Mouse (Mus musculus): ENCODE data around the gene Gm17535. TPM values are rescaled to one million over a fixed set of nuclear protein-coding genes. Genes with fewer than 3 reads are reported as not detected.
"Not testable (repeated sequence)": the region's sequence is repeated elsewhere in the genome, so short reads cannot be mapped to it uniquely, and the experiment has no call there.

The Gm17535 gene
- polyA plus RNA-seq, 1 experiment from 2014 or later: not detected

- H3K4me2 ChIP-seq (ENCODE audit: low read length); H3K27ac ChIP-seq (ENCODE audit: low read length); H3K36me3 ChIP-seq (ENCODE audit: control insufficient read depth, insufficient read depth); H3K4me1 ChIP-seq (replicated peaks; ENCODE audit: control insufficient read depth, insufficient read depth, low read length); ATAC-seq; H3K27me3 ChIP-seq (replicated peaks; ENCODE audit: control insufficient read depth, insufficient read depth, low read length); H3K4me3 ChIP-seq (replicated peaks; ENCODE audit: low read length); H3K9ac ChIP-seq (replicated peaks; ENCODE audit: low read depth, low read length); H3K9me3 ChIP-seq (ENCODE audit: control insufficient read depth, low read length): not testable (repeated sequence)
- 85% methylated on average over 2 of the region's 7 CpGs for WGBS
Measured at GRCm38 (mm10) chr9:3012054-3012621, 22.3 kb upstream of the Gm17535 start.

DNA sequence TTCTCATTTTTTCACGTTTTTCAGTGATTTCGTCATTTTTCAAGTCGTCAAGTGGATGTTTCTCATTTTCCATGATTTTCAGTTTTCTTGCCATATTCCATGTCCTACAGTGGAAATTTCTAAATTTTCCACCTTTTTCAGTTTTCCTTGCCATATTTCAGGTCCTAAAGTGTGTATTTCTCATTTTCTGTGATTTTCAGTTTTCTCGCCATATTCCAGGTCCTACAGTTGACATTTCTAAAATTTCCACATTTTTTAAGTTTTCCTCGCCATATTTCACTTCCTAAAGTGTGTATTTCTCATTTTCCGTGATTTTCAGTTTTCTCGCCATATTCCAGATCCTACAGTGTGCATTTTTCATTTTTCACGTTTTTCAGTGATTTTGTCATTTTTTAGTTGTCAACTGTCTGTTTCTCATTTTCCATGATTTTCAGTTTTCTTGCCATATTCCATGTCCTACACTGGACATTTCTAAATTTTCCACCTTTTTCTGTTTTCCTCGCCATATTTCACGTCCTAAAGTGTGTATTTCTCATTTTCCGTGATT lies 21.6 kb upstream of the Gm17535 start, which contains the start of gene Gm10721:
TSS of gene Gm10721 (plus strand) at position 408 of the 547 bp plus-strand sequence.
- H3K9me3 ChIP-seq (ENCODE audit: control insufficient read depth, low read length); H3K27me3 ChIP-seq (replicated peaks; ENCODE audit: control insufficient read depth, insufficient read depth, low read length); H3K4me1 ChIP-seq (replicated peaks; ENCODE audit: control insufficient read depth, insufficient read depth, low read length); H3K36me3 ChIP-seq (ENCODE audit: control insufficient read depth, insufficient read depth); H3K9ac ChIP-seq (replicated peaks; ENCODE audit: low read depth, low read length); ATAC-seq; H3K4me2 ChIP-seq (ENCODE audit: low read length); H3K4me3 ChIP-seq (replicated peaks; ENCODE audit: low read length); H3K27ac ChIP-seq (ENCODE audit: low read length): not testable (repeated sequence)
- no CpG with 5 or more reads among the region's 11 CpGs for WGBS

- H3K9me3 ChIP-seq (ENCODE audit: control insufficient read depth, low read length); H3K4me3 ChIP-seq (replicated peaks; ENCODE audit: low read length); H3K9ac ChIP-seq (replicated peaks; ENCODE audit: low read depth, low read length); ATAC-seq; H3K4me1 ChIP-seq (replicated peaks; ENCODE audit: control insufficient read depth, insufficient read depth, low read length); H3K4me2 ChIP-seq (ENCODE audit: low read length); H3K27me3 ChIP-seq (replicated peaks; ENCODE audit: control insufficient read depth, insufficient read depth, low read length); H3K27ac ChIP-seq (ENCODE audit: low read length); H3K36me3 ChIP-seq (ENCODE audit: control insufficient read depth, insufficient read depth): not testable (repeated sequence)
- WGBS: 65% methylated on average over 4 of the region's 9 CpGs
Measured at GRCm38 (mm10) chr9:3015354-3015753, 19.0 kb upstream of the Gm17535 start, which contains the start of gene Gm10720. Gm10720 (plus strand) TSS chr9:3015654.

DNA sequence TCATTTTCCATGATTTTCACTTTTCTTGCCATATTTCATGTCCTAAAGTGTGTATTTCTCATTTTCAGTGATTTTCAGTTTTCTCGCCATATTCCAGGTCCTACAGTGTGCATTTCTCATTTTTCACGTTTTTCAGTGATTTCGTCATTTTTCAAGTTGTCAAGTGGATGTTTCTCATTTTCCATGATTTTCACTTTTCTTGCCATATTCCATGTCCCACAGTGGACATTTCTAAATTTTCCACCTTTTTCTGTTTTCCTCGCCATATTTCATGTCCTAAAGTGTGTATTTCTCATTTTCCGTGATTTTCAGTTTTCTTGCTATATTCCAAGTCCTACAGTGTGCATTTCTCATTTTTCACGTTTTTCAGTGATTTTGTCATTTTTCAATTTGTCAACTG lies 18.5 kb upstream of the Gm17535 start:
- not testable (repeated sequence) for H3K4me3 ChIP-seq (replicated peaks; ENCODE audit: low read length); H3K9me3 ChIP-seq (ENCODE audit: control insufficient read depth, low read length); H3K27ac ChIP-seq (ENCODE audit: low read length); H3K27me3 ChIP-seq (replicated peaks; ENCODE audit: control insufficient read depth, insufficient read depth, low read length); H3K4me2 ChIP-seq (ENCODE audit: low read length); H3K9ac ChIP-seq (replicated peaks; ENCODE audit: low read depth, low read length); ATAC-seq; H3K36me3 ChIP-seq (ENCODE audit: control insufficient read depth, insufficient read depth); H3K4me1 ChIP-seq (replicated peaks; ENCODE audit: control insufficient read depth, insufficient read depth, low read length)
- 78% methylated on average over 4 of the region's 6 CpGs for WGBS

DNA sequence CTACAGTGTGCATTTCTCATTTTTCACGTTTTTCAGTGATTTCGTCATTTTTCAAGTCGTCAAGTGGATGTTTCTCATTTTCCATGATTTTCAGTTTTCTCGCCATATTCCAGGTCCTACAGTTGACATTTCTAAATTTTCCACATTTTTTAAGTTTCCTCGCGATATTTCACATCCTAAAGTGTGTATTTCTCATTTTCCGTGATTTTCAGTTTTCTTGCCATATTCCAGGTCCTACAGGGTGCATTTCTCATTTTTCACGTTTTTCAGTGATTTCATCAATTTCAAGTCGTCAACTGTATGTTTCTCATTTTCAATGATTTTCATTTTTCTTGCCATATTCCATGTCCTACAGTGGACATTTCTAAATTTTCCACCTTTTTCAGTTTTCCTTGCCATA lies 17.3 kb upstream of the Gm17535 start, which contains the start of gene Gm10719:
TSS of gene Gm10719 (plus strand) at position 301 of the 400 bp plus-strand sequence.
- H3K27me3 ChIP-seq (replicated peaks; ENCODE audit: control insufficient read depth, insufficient read depth, low read length); H3K4me1 ChIP-seq (replicated peaks; ENCODE audit: control insufficient read depth, insufficient read depth, low read length); H3K4me3 ChIP-seq (replicated peaks; ENCODE audit: low read length); H3K36me3 ChIP-seq (ENCODE audit: control insufficient read depth, insufficient read depth); ATAC-seq; H3K9ac ChIP-seq (replicated peaks; ENCODE audit: low read depth, low read length); H3K9me3 ChIP-seq (ENCODE audit: control insufficient read depth, low read length); H3K4me2 ChIP-seq (ENCODE audit: low read length); H3K27ac ChIP-seq (ENCODE audit: low read length): not testable (repeated sequence)
- WGBS: 100% methylated on average over 1 of the region's 9 CpGs

- not testable (repeated sequence) for H3K9me3 ChIP-seq (ENCODE audit: control insufficient read depth, low read length); H3K4me3 ChIP-seq (replicated peaks; ENCODE audit: low read length); H3K27ac ChIP-seq (ENCODE audit: low read length); H3K9ac ChIP-seq (replicated peaks; ENCODE audit: low read depth, low read length); H3K4me2 ChIP-seq (ENCODE audit: low read length); H3K4me1 ChIP-seq (replicated peaks; ENCODE audit: control insufficient read depth, insufficient read depth, low read length); H3K36me3 ChIP-seq (ENCODE audit: control insufficient read depth, insufficient read depth); H3K27me3 ChIP-seq (replicated peaks; ENCODE audit: control insufficient read depth, insufficient read depth, low read length); ATAC-seq
- 69% methylated on average over 9 of the region's 9 CpGs for WGBS
Measured at GRCm38 (mm10) chr9:3018944-3019343, 15.5 kb upstream of the Gm17535 start.

DNA sequence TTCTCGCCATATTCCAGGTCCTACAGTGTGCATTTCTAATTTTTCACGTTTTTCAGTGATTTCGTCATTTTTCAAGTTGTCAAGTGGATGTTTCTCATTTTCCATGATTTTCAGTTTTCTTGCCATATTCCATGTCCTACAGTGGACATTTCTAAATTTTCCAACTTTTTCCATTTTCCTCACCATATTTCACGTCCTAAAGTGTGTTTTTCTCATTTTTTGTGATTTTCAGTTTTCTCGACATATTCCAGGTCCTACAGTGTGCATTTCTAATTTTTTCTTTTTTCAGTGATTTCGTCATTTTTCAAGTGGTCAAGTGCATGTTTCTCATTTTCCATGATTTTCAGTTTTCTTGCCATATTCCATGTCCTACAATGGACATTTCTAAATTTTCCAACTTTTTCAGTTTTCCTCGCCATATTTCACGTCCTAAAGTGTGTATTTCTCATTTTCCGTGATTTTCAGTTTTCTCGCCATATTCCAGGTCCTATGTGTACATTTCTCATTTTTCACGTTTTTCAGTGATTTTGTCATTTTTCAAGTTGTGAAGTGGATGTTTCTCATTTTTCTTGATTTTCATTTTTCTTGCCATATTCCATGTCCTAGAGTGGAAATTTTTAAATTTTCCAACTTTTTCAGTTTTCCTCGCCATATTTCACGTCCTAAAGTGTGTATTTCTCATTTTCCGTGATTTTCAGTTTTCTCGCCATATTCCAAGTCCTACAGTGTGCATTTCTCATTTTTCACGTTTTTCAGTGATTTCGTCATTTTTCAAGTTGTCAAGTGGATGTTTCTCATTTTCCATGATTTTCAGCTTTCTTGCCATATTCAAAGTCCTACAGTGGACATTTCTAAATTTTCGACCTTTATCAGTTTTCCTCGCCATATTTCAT lies 14.3 kb upstream of the Gm17535 start:
- H3K4me3 ChIP-seq (replicated peaks; ENCODE audit: low read length); H3K27me3 ChIP-seq (replicated peaks; ENCODE audit: control insufficient read depth, insufficient read depth, low read length); H3K4me1 ChIP-seq (replicated peaks; ENCODE audit: control insufficient read depth, insufficient read depth, low read length); ATAC-seq; H3K36me3 ChIP-seq (ENCODE audit: control insufficient read depth, insufficient read depth); H3K9me3 ChIP-seq (ENCODE audit: control insufficient read depth, low read length); H3K27ac ChIP-seq (ENCODE audit: low read length); H3K9ac ChIP-seq (replicated peaks; ENCODE audit: low read depth, low read length); H3K4me2 ChIP-seq (ENCODE audit: low read length): not testable (repeated sequence)
- 75% methylated on average over 11 of the region's 19 CpGs for WGBS

- not testable (repeated sequence) for H3K9ac ChIP-seq (replicated peaks; ENCODE audit: low read depth, low read length); H3K36me3 ChIP-seq (ENCODE audit: control insufficient read depth, insufficient read depth); ATAC-seq; H3K4me3 ChIP-seq (replicated peaks; ENCODE audit: low read length); H3K4me1 ChIP-seq (replicated peaks; ENCODE audit: control insufficient read depth, insufficient read depth, low read length); H3K9me3 ChIP-seq (ENCODE audit: control insufficient read depth, low read length); H3K27me3 ChIP-seq (replicated peaks; ENCODE audit: control insufficient read depth, insufficient read depth, low read length); H3K27ac ChIP-seq (ENCODE audit: low read length); H3K4me2 ChIP-seq (ENCODE audit: low read length)
- 77% methylated on average over 9 of the region's 13 CpGs for WGBS
Measured at GRCm38 (mm10) chr9:3022316-3023008, 11.9 kb upstream of the Gm17535 start.
